Mouse (Mus musculus): ENCODE data around the gene Leng9.

- TF ChIP-seq CTCF (IDR thresholded peaks at IDR 0.05; ENCODE audit: control insufficient read depth, insufficient read depth, low read length) (no peak), POLR2A (IDR thresholded peaks at IDR 0.05; ENCODE audit: borderline replicate concordance, control insufficient read depth, low read depth, low read length) (no peak)
Observed at GRCm38 (mm10) chr7:4125306-4125705, 24.9 kb downstream of the Leng9 start.
